Mouse (Mus musculus): ENCODE data around the gene Nab1. TPM values are rescaled to one million over a fixed set of nuclear protein-coding genes. Genes with fewer than 3 reads are reported as not detected.

The Nab1 gene
- polyA plus RNA-seq, 1 experiment from 2014 or later, result 9.2 TPM

GRCm38 (mm10) chr1:52506211-52506610, 5.7 kb upstream of the Nab1 start:
- Histone ChIP-seq H3K4me2 (no peak overlapping the region), H3K27ac (no peak overlapping the region), H3K27me3 (no peaks in the 10 kb centered on the region)

GRCm38 (mm10) chr1:52502296-52502695, 1.8 kb upstream of the Nab1 start:
- Histone ChIP-seq H3K36me3 (no peaks in the 10 kb centered on the region), H3K4me3 (no peak overlapping the region), H3K9me3 (no peaks in the 10 kb centered on the region), H3K27me3 (no peaks in the 10 kb centered on the region), H3K9ac (no peak overlapping the region), H3K4me2 (no peak overlapping the region), H3K27ac (no peak overlapping the region), H3K4me1 (replicated peaks) (peaks cover 7% of the 10 kb centered on the region)
- 80% methylated on average over 4 of the region's 4 CpGs for WGBS
- ATAC-seq (ENCODE audit: low FRiP score), result no peak

More at GRCm38 (mm10) chr1:52506211-52506610, 5.7 kb upstream of the Nab1 start:
- no peak overlapping the region for H3K9ac ChIP-seq
- no peaks in the 10 kb centered on the region for H3K9me3 ChIP-seq
- no peaks in the 10 kb centered on the region for H3K4me1 ChIP-seq (replicated peaks)
- ATAC-seq (ENCODE audit: low FRiP score), result no peak
- 55% methylated on average over 1 of the region's 1 CpGs for WGBS
- H3K36me3 ChIP-seq, result no peaks in the 10 kb centered on the region
- no peak overlapping the region for H3K4me3 ChIP-seq

GRCm38 (mm10) chr1:52501688-52502133, 1.2 kb upstream of the Nab1 start:
- Histone ChIP-seq H3K4me2 (no peak overlapping the region), H3K9ac (no peak overlapping the region), H3K36me3 (no peaks in the 10 kb centered on the region), H3K27ac (no peak overlapping the region), H3K4me3 (no peak overlapping the region), H3K27me3 (no peaks in the 10 kb centered on the region), H3K4me1 (replicated peaks) (peaks cover 7% of the 10 kb centered on the region), H3K9me3 (no peaks in the 10 kb centered on the region)
- WGBS, result 69% methylated on average over 10 of the region's 10 CpGs
- no peak for ATAC-seq (ENCODE audit: low FRiP score)

- H3K4me3 ChIP-seq, result peak overlapping the region; percentile 78
- 56% methylated on average over 1 of the region's 1 CpGs for WGBS
- peak overlapping the region; percentile 83 for H3K4me2 ChIP-seq
- peak overlapping the region; percentile 81; the same call in 1 of the 2 replicates for H3K27ac ChIP-seq
- peaks cover 7% of the 10 kb centered on the region for H3K4me1 ChIP-seq (replicated peaks)
- ATAC-seq (ENCODE audit: low FRiP score), result no peak
- H3K9me3 ChIP-seq, result no peaks in the 10 kb centered on the region
- H3K9ac ChIP-seq, result peak overlapping the region; percentile 82; the same call in 1 of the 2 replicates
- H3K27me3 ChIP-seq, result no peaks in the 10 kb centered on the region
- no peaks in the 10 kb centered on the region for H3K36me3 ChIP-seq
Measured at GRCm38 (mm10) chr1:52501090-52501489, 611 bp upstream of the Nab1 start.

GRCm38 (mm10) chr1:52499601-52500313, 722 bp downstream of the Nab1 start:
- Histone ChIP-seq H3K27ac (peak overlapping the region; percentile 81), H3K4me3 (peak overlapping the region; percentile 78), H3K4me2 (peak overlapping the region; percentile 83), H3K9ac (peak overlapping the region; percentile 82), H3K36me3 (no peaks in the 10 kb centered on the region), H3K9me3 (no peaks in the 10 kb centered on the region), H3K27me3 (no peaks in the 10 kb centered on the region), H3K4me1 (replicated peaks) (peaks cover 7% of the 10 kb centered on the region)
- 1% methylated on average over 64 of the region's 68 CpGs for WGBS
- peak; percentile 85 for ATAC-seq (ENCODE audit: low FRiP score)

GRCm38 (mm10) chr1:52498786-52499450, 1.6 kb downstream of the Nab1 start:
- H3K4me3 ChIP-seq, result peak overlapping the region; percentile 78
- no peak for ATAC-seq (ENCODE audit: low FRiP score)
- H3K36me3 ChIP-seq, result no peaks in the 10 kb centered on the region
- peaks cover 7% of the 10 kb centered on the region for H3K4me1 ChIP-seq (replicated peaks)
- no peak overlapping the region for H3K27ac ChIP-seq
- H3K9ac ChIP-seq, result no peak overlapping the region
- H3K9me3 ChIP-seq, result no peaks in the 10 kb centered on the region
- 14% methylated on average over 6 of the region's 6 CpGs for WGBS
- H3K27me3 ChIP-seq, result no peaks in the 10 kb centered on the region
- H3K4me2 ChIP-seq, result peak overlapping the region; percentile 83

- no peak overlapping the region for H3K4me2 ChIP-seq
- ATAC-seq (ENCODE audit: low FRiP score), result peak; percentile 46; the same call in 1 of the 2 replicates
- no peak overlapping the region for H3K9ac ChIP-seq
- H3K27me3 ChIP-seq, result no peaks in the 10 kb centered on the region
- H3K36me3 ChIP-seq, result peaks cover 6% of the 10 kb centered on the region
- 65% methylated on average over 7 of the region's 7 CpGs for WGBS
- no peak overlapping the region for H3K4me3 ChIP-seq
- no peak overlapping the region for H3K27ac ChIP-seq
- H3K4me1 ChIP-seq (replicated peaks), result no peaks in the 10 kb centered on the region
- H3K9me3 ChIP-seq, result 0 out of 2 replicates have a peak, but pooled peaks cover 4% of the 10 kb centered on the region
Measured at GRCm38 (mm10) chr1:52489538-52490181, 10.8 kb downstream of the Nab1 start.

GRCm38 (mm10) chr1:52484980-52485379, 15.5 kb downstream of the Nab1 start:
- Histone ChIP-seq H3K4me1 (replicated peaks) (no peaks in the 10 kb centered on the region), H3K4me2 (no peak overlapping the region), H3K4me3 (no peak overlapping the region), H3K27me3 (no peaks in the 10 kb centered on the region), H3K9ac (no peak overlapping the region), H3K9me3 (0 out of 2 replicates have a peak, but pooled peaks cover 4% of the 10 kb centered on the region), H3K36me3 (peaks cover 6% of the 10 kb centered on the region), H3K27ac (no peak overlapping the region)
- 93% methylated on average over 4 of the region's 4 CpGs for WGBS
- ATAC-seq (ENCODE audit: low FRiP score), result no peak

GRCm38 (mm10) chr1:52474291-52474690, 26.2 kb downstream of the Nab1 start:
- Histone ChIP-seq H3K27me3 (no peaks in the 10 kb centered on the region), H3K9me3 (no peaks in the 10 kb centered on the region), H3K4me3 (no peak overlapping the region), H3K9ac (no peak overlapping the region), H3K4me2 (no peak overlapping the region), H3K27ac (no peak overlapping the region), H3K4me1 (replicated peaks) (peaks cover 27% of the 10 kb centered on the region), H3K36me3 (peaks cover 15% of the 10 kb centered on the region)
- 92% methylated on average over 1 of the region's 1 CpGs for whole genome bisulfite sequencing
- no peak for ATAC-seq (ENCODE audit: low FRiP score)

GRCm38 (mm10) chr1:52470811-52471489, 29.5 kb downstream of the Nab1 start:
- no peak overlapping the region for H3K4me2 ChIP-seq
- no peak overlapping the region for H3K4me3 ChIP-seq
- peak overlapping the region; percentile 79 for H3K27ac ChIP-seq
- H3K36me3 ChIP-seq, result peaks cover 8% of the 10 kb centered on the region; the same call in 1 of the 2 replicates
- H3K9ac ChIP-seq, result no peak overlapping the region
- H3K27me3 ChIP-seq, result no peaks in the 10 kb centered on the region
- peaks cover 27% of the 10 kb centered on the region for H3K4me1 ChIP-seq (replicated peaks)
- WGBS, result 19% methylated on average over 7 of the region's 7 CpGs
- peak; percentile 94 for ATAC-seq (ENCODE audit: low FRiP score)
- no peaks in the 10 kb centered on the region for H3K9me3 ChIP-seq

- Histone ChIP-seq H3K27ac (peak overlapping the region; percentile 79), H3K27me3 (no peaks in the 10 kb centered on the region), H3K9ac (no peak overlapping the region), H3K4me1 (replicated peaks) (peaks cover 27% of the 10 kb centered on the region), H3K4me2 (no peak overlapping the region), H3K9me3 (no peaks in the 10 kb centered on the region), H3K4me3 (no peak overlapping the region), H3K36me3 (peaks cover 8% of the 10 kb centered on the region; the same call in 1 of the 2 replicates)
- peak; percentile 21; the same call in 1 of the 2 replicates for ATAC-seq (ENCODE audit: low FRiP score)
- 59% methylated on average over 4 of the region's 4 CpGs for WGBS
Measured at GRCm38 (mm10) chr1:52470326-52470725, 30.2 kb downstream of the Nab1 start.

All from hindbrain, embryonic 13.5 days (tissue).